Mouse (Mus musculus): ENCODE data around the gene Erbb3. TPM values are rescaled to one million over a fixed set of nuclear protein-coding genes. Genes with fewer than 3 reads are reported as not detected.
A peak's percentile ranks its signal among the peaks of the same experiment; 100 is the strongest.

Erbb3 gene
- polyA plus RNA-seq, 1 experiment from 2014 or later, result 22.3 TPM

GRCm38 (mm10) chr10:128592797-128593196 lies 3.3 kb upstream of the Erbb3 start:
- ATAC-seq, result no peak
- no peak overlapping the region for H3K4me3 ChIP-seq (ENCODE audit: low read depth, low read length)
- no peak overlapping the region for H3K9ac ChIP-seq (ENCODE audit: low read depth, low read length)
- H3K9me3 ChIP-seq (ENCODE audit: control insufficient read depth), result no peaks in the 10 kb centered on the region
- H3K4me1 ChIP-seq (replicated peaks; ENCODE audit: control insufficient read depth, insufficient read depth, low read length), result no peaks in the 10 kb centered on the region
- H3K4me2 ChIP-seq (replicated peaks; ENCODE audit: low read depth), result no peak overlapping the region
- WGBS, result 75% methylated on average over 5 of the region's 5 CpGs
- peaks cover 4% of the 10 kb centered on the region; the same call in 1 of the 2 replicates for H3K27me3 ChIP-seq (replicated peaks; ENCODE audit: control insufficient read depth, insufficient read depth, low read length)
- no peak overlapping the region for H3K27ac ChIP-seq (ENCODE audit: low read depth, low read length)
- H3K36me3 ChIP-seq (ENCODE audit: control insufficient read depth, insufficient read depth), result no peaks in the 10 kb centered on the region
- TF ChIP-seq CTCF (IDR thresholded peaks at IDR 0.05; ENCODE audit: low read depth), result no peak

GRCm38 (mm10) chr10:128591436-128591835 lies 2.0 kb upstream of the Erbb3 start:
- H3K4me2 ChIP-seq (replicated peaks; ENCODE audit: low read depth), result no peak overlapping the region
- TF ChIP-seq CTCF (IDR thresholded peaks at IDR 0.05; ENCODE audit: low read depth), result no peak
- no peak overlapping the region for H3K27ac ChIP-seq (ENCODE audit: low read depth, low read length)
- H3K9me3 ChIP-seq (ENCODE audit: control insufficient read depth), result no peaks in the 10 kb centered on the region
- no peaks in the 10 kb centered on the region for H3K36me3 ChIP-seq (ENCODE audit: control insufficient read depth, insufficient read depth)
- no peak overlapping the region for H3K4me3 ChIP-seq (ENCODE audit: low read depth, low read length)
- ATAC-seq, result no peak
- peaks cover 4% of the 10 kb centered on the region; the same call in 1 of the 2 replicates for H3K27me3 ChIP-seq (replicated peaks; ENCODE audit: control insufficient read depth, insufficient read depth, low read length)
- WGBS, result 72% methylated on average over 6 of the region's 6 CpGs
- H3K9ac ChIP-seq (ENCODE audit: low read depth, low read length), result no peak overlapping the region
- no peaks in the 10 kb centered on the region for H3K4me1 ChIP-seq (replicated peaks; ENCODE audit: control insufficient read depth, insufficient read depth, low read length)

- no peak for ATAC-seq
- Histone ChIP-seq H3K36me3 (ENCODE audit: control insufficient read depth, insufficient read depth) (peaks cover 5% of the 10 kb centered on the region; the same call in 1 of the 2 replicates), H3K4me3 (ENCODE audit: low read depth, low read length) (peak overlapping the region; percentile 62), H3K27ac (ENCODE audit: low read depth, low read length) (peak overlapping the region; percentile 98), H3K9ac (ENCODE audit: low read depth, low read length) (peak overlapping the region; percentile 77), H3K4me2 (replicated peaks; ENCODE audit: low read depth) (peak overlapping the region; percentile 95), H3K4me1 (replicated peaks; ENCODE audit: control insufficient read depth, insufficient read depth, low read length) (no peaks in the 10 kb centered on the region), H3K27me3 (replicated peaks; ENCODE audit: control insufficient read depth, insufficient read depth, low read length) (peaks cover 4% of the 10 kb centered on the region; the same call in 1 of the 2 replicates), H3K9me3 (ENCODE audit: control insufficient read depth) (no peaks in the 10 kb centered on the region)
- WGBS, result under 1% methylated on average over 33 of the region's 43 CpGs
- peak; percentile 90 for TF ChIP-seq CTCF (IDR thresholded peaks at IDR 0.05; ENCODE audit: low read depth)
These were observed 790 bp upstream of the Erbb3 start for GRCm38 (mm10) chr10:128590193-128590690.

GRCm38 (mm10) chr10:128588775-128589463 lies 533 bp downstream of the Erbb3 start:
- peak overlapping the region; percentile 98 for H3K27ac ChIP-seq (ENCODE audit: low read depth, low read length)
- peaks cover 4% of the 10 kb centered on the region; the same call in 1 of the 2 replicates for H3K27me3 ChIP-seq (replicated peaks; ENCODE audit: control insufficient read depth, insufficient read depth, low read length)
- peak overlapping the region; percentile 95 for H3K4me2 ChIP-seq (replicated peaks; ENCODE audit: low read depth)
- no peaks in the 10 kb centered on the region for H3K4me1 ChIP-seq (replicated peaks; ENCODE audit: control insufficient read depth, insufficient read depth, low read length)
- no peaks in the 10 kb centered on the region for H3K9me3 ChIP-seq (ENCODE audit: control insufficient read depth)
- H3K9ac ChIP-seq (ENCODE audit: low read depth, low read length), result peak overlapping the region; percentile 77
- H3K4me3 ChIP-seq (ENCODE audit: low read depth, low read length), result peak overlapping the region; percentile 62
- TF ChIP-seq CTCF (IDR thresholded peaks at IDR 0.05; ENCODE audit: low read depth), result no peak
- peak; percentile 46 for ATAC-seq
- 2% methylated on average over 23 of the region's 23 CpGs for WGBS
- H3K36me3 ChIP-seq (ENCODE audit: control insufficient read depth, insufficient read depth), result peaks cover 5% of the 10 kb centered on the region; the same call in 1 of the 2 replicates

GRCm38 (mm10) chr10:128588136-128588535 lies 1.3 kb downstream of the Erbb3 start:
- no peaks in the 10 kb centered on the region for H3K4me1 ChIP-seq (replicated peaks; ENCODE audit: control insufficient read depth, insufficient read depth, low read length)
- ATAC-seq, result peak; percentile 5; the same call in 1 of the 2 replicates
- H3K9me3 ChIP-seq (ENCODE audit: control insufficient read depth), result no peaks in the 10 kb centered on the region
- H3K27ac ChIP-seq (ENCODE audit: low read depth, low read length), result peak overlapping the region; percentile 98
- WGBS, result 24% methylated on average over 1 of the region's 1 CpGs
- H3K27me3 ChIP-seq (replicated peaks; ENCODE audit: control insufficient read depth, insufficient read depth, low read length), result peaks cover 4% of the 10 kb centered on the region; the same call in 1 of the 2 replicates
- H3K4me2 ChIP-seq (replicated peaks; ENCODE audit: low read depth), result peak overlapping the region; percentile 95
- peak overlapping the region; percentile 62 for H3K4me3 ChIP-seq (ENCODE audit: low read depth, low read length)
- peaks cover 8% of the 10 kb centered on the region for H3K36me3 ChIP-seq (ENCODE audit: control insufficient read depth, insufficient read depth)
- peak overlapping the region; percentile 77 for H3K9ac ChIP-seq (ENCODE audit: low read depth, low read length)
- no peak for TF ChIP-seq CTCF (IDR thresholded peaks at IDR 0.05; ENCODE audit: low read depth)

GRCm38 (mm10) chr10:128587697-128588096 lies 1.8 kb downstream of the Erbb3 start:
- WGBS, result 27% methylated on average over 8 of the region's 8 CpGs
- Histone ChIP-seq H3K9me3 (ENCODE audit: control insufficient read depth) (no peaks in the 10 kb centered on the region), H3K36me3 (ENCODE audit: control insufficient read depth, insufficient read depth) (peaks cover 12% of the 10 kb centered on the region), H3K27ac (ENCODE audit: low read depth, low read length) (peak overlapping the region; percentile 98), H3K4me1 (replicated peaks; ENCODE audit: control insufficient read depth, insufficient read depth, low read length) (no peaks in the 10 kb centered on the region), H3K27me3 (replicated peaks; ENCODE audit: control insufficient read depth, insufficient read depth, low read length) (peaks cover 4% of the 10 kb centered on the region; the same call in 1 of the 2 replicates), H3K9ac (ENCODE audit: low read depth, low read length) (peak overlapping the region; percentile 77; the same call in 1 of the 2 replicates), H3K4me3 (ENCODE audit: low read depth, low read length) (peak overlapping the region; percentile 62), H3K4me2 (replicated peaks; ENCODE audit: low read depth) (peak overlapping the region; percentile 95)
- ATAC-seq, result peak; percentile 82
- peak; percentile 37; the same call in 1 of the 2 replicates for TF ChIP-seq CTCF (IDR thresholded peaks at IDR 0.05; ENCODE audit: low read depth)
